Mouse (Mus musculus) embryonic fibroblast, embryonic 13.5 days (primary cell): ENCODE measurements at regions not wholly inside any gene's neighbourhood (a gene's known extent, or its start where the extent isn't known, plus 50 kb on each side); places are given as distances from the start of the nearest gene placed in this dataset.
A peak's percentile ranks its signal among the peaks of the same experiment; 100 is the strongest.

Source experiments
- H3K27ac ChIP-seq: 2 replicates; pipeline ENCODE4 v1.5.1; 2012; ENCODE audit warnings: low read length, control low read depth, inconsistent platforms; ENCODE audit not compliant: insufficient read depth
- H3K4me1 ChIP-seq: 2 replicates; pipeline ENCODE4 v1.6.1; 2011; ENCODE audit warnings: low read length; ENCODE audit not compliant: control insufficient read depth, insufficient read depth
- H3K4me3 ChIP-seq: 2 replicates; pipeline ENCODE4 v1.5.1; 2011; ENCODE audit warnings: mild to moderate bottlenecking, control low read depth, low read length; ENCODE audit not compliant: insufficient read depth
- CTCF ChIP-seq: IDR thresholded peaks from 2 replicates; pipeline ENCODE4 v1.5.1; 2011; ENCODE audit warnings: mild to moderate bottlenecking, control low read depth, low read length, moderate library complexity, borderline replicate concordance; ENCODE audit not compliant: insufficient read depth
- POLR2A ChIP-seq: IDR thresholded peaks from 2 replicates; pipeline ENCODE4 v1.6.1; 2011; ENCODE audit warnings: low read depth, mild to moderate bottlenecking, control low read depth, low read length, moderate library complexity

GRCm38 (mm10) chr14:97448617-97449016 lies 720.9 kb downstream of the Dach1 start:
- Histone ChIP-seq H3K4me1 (no peaks in the 10 kb centered on the region), H3K4me3 (no peak overlapping the region), H3K27ac (peak overlapping the region; percentile 57; the same call in 1 of the 2 replicates)
- TF ChIP-seq CTCF (no peak), POLR2A (no peak)

DNA sequence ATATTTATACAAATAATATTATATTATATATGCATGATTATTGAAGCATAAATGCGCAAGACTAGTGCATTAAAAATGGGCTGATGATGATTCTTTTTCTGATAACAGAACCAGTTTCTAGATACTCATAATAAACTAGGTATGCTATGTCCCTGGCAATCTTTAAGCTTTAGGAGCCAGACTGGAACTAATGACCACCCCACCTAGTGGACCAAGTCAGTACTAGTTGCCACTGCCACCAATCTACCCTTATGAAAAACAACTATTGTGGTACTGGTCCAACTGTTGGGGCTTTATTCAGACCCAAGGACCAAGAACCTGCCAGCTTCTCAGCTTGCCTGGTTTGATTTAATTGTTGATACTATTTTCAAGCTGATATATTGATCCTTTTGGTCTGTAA lies 722.8 kb downstream of the Dach1 start:
- TF ChIP-seq POLR2A: no peak
- Histone ChIP-seq H3K4me1 (no peaks in the 10 kb centered on the region), H3K27ac (no peak overlapping the region), H3K4me3 (no peak overlapping the region)

GRCm38 (mm10) chr14:97440326-97440725 lies 729.2 kb downstream of the Dach1 start:
- TF ChIP-seq POLR2A: no peak
- Histone ChIP-seq H3K4me1 (no peaks in the 10 kb centered on the region), H3K27ac (no peak overlapping the region), H3K4me3 (no peak overlapping the region)

DNA sequence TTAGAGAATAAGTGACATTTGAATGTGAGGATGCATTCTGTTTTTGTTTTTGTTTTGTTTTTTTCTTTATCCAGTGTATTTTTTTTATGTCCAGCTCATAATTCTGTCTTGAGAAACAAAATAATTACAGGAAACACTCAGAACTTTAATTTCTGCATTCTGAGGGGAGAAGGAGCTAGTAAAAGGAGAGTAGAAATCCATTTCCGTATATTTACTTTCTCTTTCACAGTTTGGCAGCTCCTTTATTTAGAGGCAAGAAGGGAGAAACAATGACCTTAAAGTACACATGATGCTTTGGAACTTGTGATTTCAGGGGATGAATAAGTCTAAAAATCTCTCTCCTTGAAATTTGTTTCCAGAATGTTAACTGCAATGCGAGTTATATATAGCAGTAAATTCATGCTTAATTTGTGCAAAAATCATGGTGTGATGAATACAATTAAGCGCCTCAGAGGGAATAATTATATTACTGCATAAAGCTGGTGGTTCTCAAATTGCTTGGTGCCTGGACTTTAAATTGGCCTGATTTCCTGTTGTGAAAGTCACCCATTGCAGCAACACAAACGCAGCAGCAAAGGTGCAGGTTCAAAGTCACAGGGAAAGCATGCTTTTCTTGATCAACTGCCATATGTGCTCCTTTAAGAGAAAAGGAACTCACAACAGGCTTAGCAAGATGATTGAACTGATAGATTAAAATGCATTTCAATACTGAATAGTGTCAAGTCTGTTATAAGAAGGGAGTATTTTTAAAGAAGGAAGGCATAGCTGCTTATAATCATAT lies 733.9 kb downstream of the Dach1 start:
- Histone ChIP-seq H3K27ac (no peak overlapping the region), H3K4me3 (no peak overlapping the region), H3K4me1 (no peaks in the 10 kb centered on the region)
- TF ChIP-seq POLR2A (no peak), CTCF (no peak)

- Histone ChIP-seq H3K27ac (no peak overlapping the region), H3K4me1 (no peaks in the 10 kb centered on the region), H3K4me3 (no peak overlapping the region)
- TF ChIP-seq POLR2A (no peak), CTCF (no peak)
Measured at GRCm38 (mm10) chr14:97431221-97431620, 738.3 kb downstream of the Dach1 start.

- Histone ChIP-seq H3K27ac (peak overlapping the region; percentile 78; the same call in 1 of the 2 replicates), H3K4me1 (peaks cover 3% of the 10 kb centered on the region; the same call in 1 of the 2 replicates), H3K4me3 (no peak overlapping the region)
- no peak for TF ChIP-seq CTCF
Measured at GRCm38 (mm10) chr14:97403176-97403795, 766.3 kb downstream of the Dach1 start.

GRCm38 (mm10) chr14:97396385-97396784 lies 773.2 kb downstream of the Dach1 start:
- TF ChIP-seq POLR2A: no peak
- no peak for TF ChIP-seq CTCF
- no peaks in the 10 kb centered on the region for H3K4me1 ChIP-seq
- H3K4me3 ChIP-seq: no peak overlapping the region
- no peak overlapping the region for H3K27ac ChIP-seq

DNA sequence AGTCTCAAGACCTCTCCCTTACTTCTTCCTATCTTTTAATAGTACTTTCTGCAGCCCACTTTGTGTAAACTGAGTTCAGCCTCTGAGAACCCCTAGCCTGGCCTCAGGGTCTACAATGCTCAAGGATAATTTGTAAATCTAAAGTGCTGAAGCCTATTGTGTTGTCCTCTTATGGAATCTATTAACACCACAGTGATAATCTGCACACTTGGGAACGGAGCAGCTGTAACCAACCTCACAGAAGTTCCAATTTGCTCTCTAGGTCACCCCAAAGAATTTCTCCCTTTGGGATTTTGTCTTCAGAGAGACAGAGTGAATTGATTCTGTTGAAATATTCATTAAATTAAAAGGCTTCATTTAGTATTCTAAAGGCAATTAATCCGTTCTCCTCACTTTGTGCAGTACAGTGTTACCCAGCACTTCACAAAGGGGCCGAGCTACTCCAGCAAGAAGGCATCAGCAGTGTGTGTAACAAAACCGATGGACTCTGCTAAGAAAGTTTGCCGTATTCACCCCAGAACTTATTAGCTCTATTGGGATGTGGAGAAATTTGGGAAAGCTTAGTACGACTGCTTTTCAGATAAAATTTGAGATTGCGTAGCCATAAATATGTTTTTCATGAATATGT lies 773.7 kb downstream of the Dach1 start:
- Histone ChIP-seq H3K4me3 (no peak overlapping the region), H3K4me1 (no peaks in the 10 kb centered on the region), H3K27ac (no peak overlapping the region)
- no peak for TF ChIP-seq POLR2A
- no peak for TF ChIP-seq CTCF

- H3K4me1 ChIP-seq: no peaks in the 10 kb centered on the region
- no peak overlapping the region for H3K27ac ChIP-seq
- H3K4me3 ChIP-seq: no peak overlapping the region
- TF ChIP-seq POLR2A (no peak), CTCF (no peak)
Measured at GRCm38 (mm10) chr14:97389005-97389404, 780.6 kb downstream of the Dach1 start.

DNA sequence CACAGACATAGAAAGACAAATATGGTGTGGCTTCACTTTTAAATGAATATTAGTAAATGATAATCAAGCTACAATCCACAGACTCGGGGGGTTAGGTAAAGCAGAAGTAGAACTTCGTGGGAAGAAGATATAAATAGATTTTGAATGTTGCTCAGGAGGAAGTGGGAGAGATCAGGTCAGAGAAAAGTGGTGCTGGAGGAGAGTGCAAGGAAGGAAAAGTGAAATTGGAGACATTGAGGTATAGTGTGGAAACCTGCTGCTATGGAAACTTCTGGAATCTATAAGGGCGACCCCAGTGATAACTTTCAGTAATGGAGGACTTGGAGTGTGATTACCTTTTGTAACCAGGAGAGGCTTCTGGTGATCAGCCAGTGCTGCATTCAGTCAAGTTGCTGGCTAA lies 789.4 kb downstream of the Dach1 start:
- TF ChIP-seq POLR2A: no peak
- TF ChIP-seq CTCF: no peak
- H3K4me3 ChIP-seq: no peak overlapping the region

More for the DNA sequence above, 789.4 kb downstream of the Dach1 start:
- Histone ChIP-seq H3K27ac (no peak overlapping the region), H3K4me1 (no peaks in the 10 kb centered on the region)
